In genomic region chr11:101353436-101353835, GRCm38 (mm10) we compare ENCODE assay signal across 30 mouse cellular contexts. TPM values are rescaled to one million over a fixed set of nuclear protein-coding genes. Genes with fewer than 3 reads are reported as not detected.
"Had no signal": no experiment of that assay in that cellular context is flagged by ENCODE, and none has a peak within 500 bp of the region (broad histone marks: within the 10 kb centered on the region; RNA-seq: fewer than 3 reads in every experiment).

No protein-coding gene starts in this region.

- H3K27me3 ChIP-seq: limb, embryonic 12.5 days; limb, embryonic 15.5 days; liver, embryonic 15.5 days; midbrain, embryonic 12.5 days; midbrain, embryonic 15.5 days; neural tube, embryonic 13.5 days; stomach, embryonic 15.5 days had no signal

- ATAC-seq: intestine, postnatal 0 days; liver, embryonic 12.5 days; midbrain, embryonic 15.5 days had no signal

- H3K27ac ChIP-seq: limb, embryonic 12.5 days; limb, embryonic 15.5 days; liver, embryonic 12.5 days; liver, embryonic 15.5 days; midbrain, embryonic 12.5 days; midbrain, embryonic 15.5 days; neural tube, embryonic 13.5 days; stomach, embryonic 15.5 days had no signal

- H3K9me3 ChIP-seq: limb, embryonic 15.5 days; liver, embryonic 12.5 days; liver, embryonic 15.5 days; midbrain, embryonic 12.5 days; midbrain, embryonic 15.5 days; neural tube, embryonic 13.5 days; stomach, embryonic 15.5 days had no signal

- DNase-seq: left cerebral cortex, postnatal 4 days; lung, adult 2 months; lung, postnatal 14 days; lung, postnatal 4 days; retina, postnatal 1 day; right cerebral cortex, postnatal 25 days; spleen, adult 18-20 months; thymus, adult 2 months; thymus, postnatal 14 days; thymus, postnatal 4 days had no signal

- H3K4me3 ChIP-seq: limb, embryonic 12.5 days; limb, embryonic 15.5 days; liver, embryonic 12.5 days; liver, embryonic 15.5 days; midbrain, embryonic 12.5 days; midbrain, embryonic 15.5 days; myocyte; neural tube, embryonic 13.5 days; stomach, embryonic 15.5 days had no signal

- H3K4me1 ChIP-seq: liver, embryonic 15.5 days; midbrain, embryonic 12.5 days; midbrain, embryonic 15.5 days; neural tube, embryonic 13.5 days; stomach, embryonic 15.5 days had no signal

- H3K36me3 ChIP-seq: limb, embryonic 12.5 days; limb, embryonic 15.5 days; liver, embryonic 12.5 days; liver, embryonic 15.5 days; midbrain, embryonic 12.5 days; midbrain, embryonic 15.5 days; neural tube, embryonic 13.5 days; stomach, embryonic 15.5 days had no signal

- H3K9ac ChIP-seq: limb, embryonic 12.5 days; limb, embryonic 15.5 days; liver, embryonic 12.5 days; liver, embryonic 15.5 days; midbrain, embryonic 12.5 days; midbrain, embryonic 15.5 days; neural tube, embryonic 13.5 days; stomach, embryonic 15.5 days had no signal

- H3K4me2 ChIP-seq: limb, embryonic 12.5 days; limb, embryonic 15.5 days; liver, embryonic 12.5 days; liver, embryonic 15.5 days; midbrain, embryonic 12.5 days; midbrain, embryonic 15.5 days; neural tube, embryonic 13.5 days; stomach, embryonic 15.5 days had no signal

RNA-seq across cellular contexts. Expression of gene G6pc, which starts 13.9 kb away (rescaled TPM):
- total RNA-seq: layer of hippocampus, adult 8-10 months; layer of hippocampus, postnatal 10 days; left cerebral cortex, adult 8-10 months; left cerebral cortex, postnatal 14 days; left cerebral cortex, postnatal 4 days; megakaryocyte progenitor cell, adult 5-6 weeks; megakaryocyte-erythroid progenitor cell, adult 5-6 weeks; monocyte, adult 5-6 weeks; neutrophil, adult 5-6 weeks had no signal
- polyA plus RNA-seq: intestine, embryonic 14.5 days; limb, embryonic 12.5 days; limb, embryonic 15.5 days; liver, embryonic 12.5 days; liver, embryonic 15.5 days; lung, embryonic 16.5 days; midbrain, embryonic 12.5 days; midbrain, embryonic 15.5 days; myocyte; neural tube, embryonic 13.5 days had no signal

RNA-seq across cellular contexts. Expression of gene Aoc3, which starts 23.0 kb away (rescaled TPM):
- total RNA-seq: megakaryocyte-erythroid progenitor cell, adult 5-6 weeks; monocyte, adult 5-6 weeks; neutrophil, adult 5-6 weeks had no signal
- polyA plus RNA-seq: midbrain, embryonic 12.5 days; neural tube, embryonic 13.5 days had no signal
